Mouse (Mus musculus) hindbrain, embryonic 11.5 days (tissue): ENCODE data around the gene Plekhh3. TPM values are rescaled to one million over a fixed set of nuclear protein-coding genes. Genes with fewer than 3 reads are reported as not detected.

Experiments used
- ATAC-seq: fragments of 200-750 bp; cut with Nextera tagmentation; 2 replicates; pipeline ENCODE4 v1.8.0; 2017; ENCODE audit warnings: mild to moderate bottlenecking, moderate TSS enrichment, moderate library complexity; ENCODE audit not compliant: low FRiP score
- DNase-seq: peaks from one replicate; pipeline ENCODE4 v3.0.0-alpha.2; 2015; ENCODE audit warnings: low spot score
- H3K27ac ChIP-seq: fragments of 300-500 bp; sonication (generic); 2 replicates; pipeline ENCODE4 v1.5.1; 2014; ENCODE audit warnings: mild to moderate bottlenecking, low read depth, low read length
- H3K27me3 ChIP-seq: fragments of 300-500 bp; sonication (generic); 2 replicates; pipeline ENCODE4 v1.6.1; 2014; ENCODE audit warnings: mild to moderate bottlenecking, low read length, moderate library complexity, mixed read lengths; ENCODE audit not compliant: control insufficient read depth, insufficient read depth
- H3K36me3 ChIP-seq: fragments of 300-500 bp; sonication (generic); 2 replicates; pipeline ENCODE4 v1.6.1; 2014; ENCODE audit warnings: mild to moderate bottlenecking, low read length, moderate library complexity, mixed read lengths; ENCODE audit not compliant: control insufficient read depth, insufficient read depth
- H3K4me1 ChIP-seq: fragments of 300-500 bp; sonication (generic); replicated peaks from 2 replicates; pipeline ENCODE4 v1.6.1; 2014; ENCODE audit warnings: low read length, mixed read lengths; ENCODE audit not compliant: control insufficient read depth, insufficient read depth
- H3K4me2 ChIP-seq: fragments of 300-500 bp; sonication (generic); replicated peaks from 2 replicates; pipeline ENCODE4 v1.6.1; 2014; ENCODE audit warnings: mild to moderate bottlenecking, low read depth, low read length
- H3K4me3 ChIP-seq: fragments of 300-500 bp; sonication (generic); 2 replicates; pipeline ENCODE4 v1.5.1; 2014; ENCODE audit warnings: low read depth, low read length
- H3K9ac ChIP-seq: fragments of 300-500 bp; sonication (generic); 2 replicates; pipeline ENCODE4 v1.6.1; 2014; ENCODE audit warnings: low read depth, low read length
- H3K9me3 ChIP-seq: fragments of 300-500 bp; sonication (generic); 2 replicates; pipeline ENCODE4 v1.6.1; 2016; ENCODE audit warnings: low read length; ENCODE audit not compliant: control insufficient read depth
- WGBS: fragments of 180-500 bp; shearing (Covaris S2); extraction: QIAGEN DNeasy Blood & Tissue Kit; methylation state at CpG from one replicate; pipeline ENCODE4 v1.1.7; 2014; 5-methylcytosine and 5-hydroxymethylcytosine counted together
- polyA plus RNA-seq: library from polyadenylated mRNA; unstranded; fragments of >200 nt; fragmentation: Nextera tagmentation; extraction: Ambion mirVana; gene quantifications from 2 replicates; pipeline ENCODE4 v1.2.1, GENCODE M21; 2014

Plekhh3 gene
- polyA plus RNA-seq = 7.7 and 8.2 TPM in 2 replicates

DNA sequence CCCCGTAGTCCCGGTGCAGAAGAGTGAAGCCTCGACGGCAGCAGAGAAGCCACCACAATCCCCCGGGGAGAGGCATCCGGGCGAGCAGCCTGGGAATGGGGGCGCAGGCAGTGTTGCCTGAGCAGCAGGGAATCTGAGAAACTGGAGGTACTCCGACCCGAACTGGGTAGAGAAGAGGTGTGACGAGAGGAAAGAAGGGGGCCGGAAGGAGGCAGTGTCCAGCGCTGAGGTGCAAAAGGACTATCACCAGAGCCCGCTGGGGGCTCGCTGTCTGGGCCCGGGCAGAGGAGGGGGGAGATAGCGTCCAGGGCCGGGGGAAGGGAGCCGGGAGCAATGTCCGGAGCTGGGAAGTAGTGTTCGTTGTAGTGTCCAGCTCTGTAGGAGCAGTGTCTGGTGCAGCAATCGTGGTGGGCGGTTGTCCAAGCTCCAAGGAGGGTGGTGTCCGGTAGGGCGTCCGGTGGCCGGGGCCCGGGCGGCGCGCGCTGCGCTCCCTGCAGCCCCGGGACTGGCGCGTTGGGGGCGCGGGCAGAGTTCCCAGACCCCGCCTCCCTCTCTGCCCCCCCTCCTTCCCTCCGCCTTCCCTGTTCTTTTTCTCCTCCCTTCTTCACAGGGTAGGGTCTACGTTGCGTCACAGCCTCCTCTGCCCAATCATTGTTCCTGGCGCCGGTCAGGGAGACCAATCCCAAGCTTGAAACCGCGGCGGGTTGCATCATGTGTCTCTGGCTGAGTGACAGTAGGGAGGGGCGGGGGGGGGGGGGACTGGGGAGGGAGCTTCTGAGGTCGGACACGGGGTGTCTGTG is at the start of gene Plekhh3:
Gene Plekhh3 (minus strand): TSS at position 541 of the 800 bp plus-strand sequence.
- Histone ChIP-seq H3K4me2 (peak within 1 kb of the TSS; percentile 86), H3K36me3 (no peaks in the 10 kb centered on the region), H3K4me1 (peaks cover 27% of the 10 kb centered on the region; the same call in 1 of the 2 replicates), H3K27ac (peak within 1 kb of the TSS; percentile 65), H3K9ac (peak within 1 kb of the TSS; percentile 66), H3K4me3 (peak within 1 kb of the TSS; percentile 72), H3K9me3 (no peaks in the 10 kb centered on the region), H3K27me3 (peaks cover 75% of the 10 kb centered on the region)
- DNase-seq (peak; percentile 94), ATAC-seq (peak; percentile 96)
- under 1% methylated on average over 49 of the region's 50 CpGs for WGBS

DNA sequence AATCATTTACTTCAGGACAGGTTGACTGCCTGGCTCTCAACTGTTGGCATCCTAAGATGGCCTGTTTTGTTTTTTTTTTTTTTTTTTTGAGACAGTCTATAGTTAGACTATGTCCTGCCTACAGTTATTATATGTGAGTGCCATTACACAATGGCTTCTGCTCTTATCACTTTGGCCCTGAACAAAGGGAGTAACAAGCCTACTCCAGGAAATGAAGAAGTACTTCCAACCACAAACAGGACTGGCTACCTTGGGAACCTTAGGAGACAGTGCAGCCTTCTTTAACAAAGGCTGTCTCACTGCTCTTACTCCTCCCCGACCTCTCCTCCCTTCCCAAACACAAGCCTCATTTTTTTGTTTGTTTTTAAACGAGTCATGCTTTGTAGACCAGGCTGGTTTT is 49.7 kb upstream of the Plekhh3 start:
- H3K4me2 ChIP-seq = no peak overlapping the region
- no peaks in the 10 kb centered on the region for H3K27me3 ChIP-seq
- no peaks in the 10 kb centered on the region for H3K9me3 ChIP-seq
- no peak for ATAC-seq
- no peaks in the 10 kb centered on the region for H3K36me3 ChIP-seq
- H3K4me3 ChIP-seq = no peak overlapping the region
- no peak overlapping the region for H3K27ac ChIP-seq
- no peak for DNase-seq
- H3K4me1 ChIP-seq = no peaks in the 10 kb centered on the region
- no peak overlapping the region for H3K9ac ChIP-seq
- WGBS = 57% methylated on average over 2 of the region's 2 CpGs

DNA sequence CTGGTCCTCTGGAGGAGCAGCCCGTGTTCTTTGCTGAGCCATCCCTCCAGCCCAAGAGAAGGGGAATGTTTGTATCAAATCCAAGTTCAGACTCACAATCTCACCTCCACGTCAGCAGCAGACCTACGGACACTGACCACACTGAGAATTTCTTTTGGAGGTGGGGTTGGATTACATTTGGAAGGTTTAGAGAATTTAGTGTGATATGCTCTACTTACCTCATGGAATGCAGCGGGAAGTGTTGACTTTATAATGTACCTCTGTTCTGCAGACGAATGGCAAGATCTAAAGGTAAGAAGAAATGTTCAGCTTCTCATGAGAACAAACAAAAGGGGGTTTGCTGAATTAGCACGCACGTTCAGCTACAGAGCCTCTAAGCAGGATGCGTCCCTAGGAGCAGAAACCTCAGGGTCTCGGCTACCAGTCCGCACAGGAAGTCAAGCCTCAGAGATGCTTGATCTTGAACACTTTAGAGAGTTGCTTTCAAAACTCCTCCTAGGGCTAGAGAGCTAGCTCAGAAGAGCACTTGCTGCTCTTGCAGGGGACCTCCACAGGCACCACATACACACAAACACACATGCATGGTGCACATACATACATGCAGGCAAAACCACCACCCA is 47.4 kb upstream of the Plekhh3 start:
- Histone ChIP-seq H3K9ac (no peak overlapping the region), H3K4me1 (no peaks in the 10 kb centered on the region), H3K36me3 (no peaks in the 10 kb centered on the region), H3K4me3 (no peak overlapping the region), H3K9me3 (no peaks in the 10 kb centered on the region), H3K27me3 (no peaks in the 10 kb centered on the region), H3K27ac (no peak overlapping the region), H3K4me2 (no peak overlapping the region)
- WGBS = 84% methylated on average over 10 of the region's 10 CpGs
- DNase-seq (no peak), ATAC-seq (no peak)

DNA sequence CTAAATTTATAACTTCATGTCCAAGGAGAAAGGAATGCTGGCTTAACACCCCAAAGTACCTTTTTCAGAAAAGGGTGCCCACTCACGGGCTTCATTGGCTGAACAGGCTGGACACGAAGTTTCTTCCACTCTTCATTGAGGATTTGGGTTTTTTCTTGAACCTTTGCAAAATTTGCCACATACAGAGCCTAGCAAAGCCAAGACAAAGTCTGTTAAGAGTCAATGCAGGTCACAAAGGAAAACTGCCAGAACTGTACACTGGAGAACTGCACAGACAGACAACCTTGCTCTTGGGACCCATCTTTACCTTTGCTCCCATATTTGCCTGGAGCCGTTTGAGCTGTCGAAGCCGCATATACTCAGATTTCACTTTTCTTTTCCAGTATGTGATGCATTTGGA is 45.8 kb upstream of the Plekhh3 start:
- no peaks in the 10 kb centered on the region for H3K27me3 ChIP-seq
- H3K4me1 ChIP-seq = no peaks in the 10 kb centered on the region
- ATAC-seq (no peak), DNase-seq (no peak)
- no peak overlapping the region for H3K9ac ChIP-seq
- no peaks in the 10 kb centered on the region for H3K9me3 ChIP-seq
- no peak overlapping the region for H3K4me3 ChIP-seq
- no peak overlapping the region for H3K4me2 ChIP-seq
- no peaks in the 10 kb centered on the region for H3K36me3 ChIP-seq
- no peak overlapping the region for H3K27ac ChIP-seq
- 90% methylated on average over 5 of the region's 5 CpGs for WGBS

DNA sequence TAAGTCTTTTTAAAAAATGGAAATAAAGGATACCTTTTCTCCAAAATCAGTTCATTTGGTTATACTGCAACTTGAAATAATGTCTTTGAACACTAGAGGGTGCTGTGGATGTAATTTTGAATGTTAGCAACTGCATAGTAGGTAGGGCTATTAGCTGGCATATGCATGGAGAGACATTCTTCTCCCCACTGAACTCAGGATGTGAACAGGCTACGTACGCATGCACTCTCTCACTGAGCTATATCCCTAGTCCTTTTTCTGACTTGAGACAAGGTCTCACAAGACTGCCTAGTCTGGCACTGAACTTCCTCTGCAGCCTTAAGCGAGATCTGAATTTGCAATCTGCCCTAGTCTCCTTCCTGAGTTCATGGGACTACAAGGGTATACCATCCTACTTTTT is 40.8 kb upstream of the Plekhh3 start:
- ATAC-seq = no peak
- Histone ChIP-seq H3K27me3 (no peaks in the 10 kb centered on the region), H3K4me3 (no peak overlapping the region), H3K27ac (no peak overlapping the region), H3K9me3 (no peaks in the 10 kb centered on the region), H3K4me2 (no peak overlapping the region), H3K36me3 (no peaks in the 10 kb centered on the region), H3K4me1 (no peaks in the 10 kb centered on the region), H3K9ac (no peak overlapping the region)
- peak; percentile 82 for DNase-seq
- 50% methylated on average over 3 of the region's 3 CpGs for WGBS

DNA sequence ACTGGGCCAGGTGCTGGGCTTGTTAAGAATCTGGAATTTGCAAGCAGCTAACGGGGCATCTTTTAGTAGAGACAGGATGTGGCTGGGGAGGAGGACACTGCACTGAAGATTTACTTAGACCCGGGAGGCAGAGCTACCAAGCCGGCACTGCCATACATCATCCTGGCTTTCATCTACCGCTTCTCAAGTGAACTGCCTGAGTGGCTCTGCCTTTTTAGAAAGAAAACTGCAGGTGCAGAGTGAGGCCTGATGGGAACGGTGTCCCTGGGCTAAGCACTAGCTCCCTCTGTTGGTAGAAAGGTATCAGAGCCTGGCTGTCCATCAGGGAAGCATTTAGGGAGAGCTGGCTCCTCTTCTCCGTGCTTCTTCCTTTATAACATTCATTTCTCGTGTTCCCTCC is 29.8 kb upstream of the Plekhh3 start:
- no peak overlapping the region for H3K9ac ChIP-seq
- H3K9me3 ChIP-seq = no peaks in the 10 kb centered on the region
- 0 out of 2 replicates have a peak, but pooled peaks cover 2% of the 10 kb centered on the region for H3K36me3 ChIP-seq
- no peak overlapping the region for H3K4me2 ChIP-seq
- no peak for ATAC-seq
- H3K4me1 ChIP-seq = no peaks in the 10 kb centered on the region
- WGBS = 26% methylated on average over 7 of the region's 7 CpGs
- H3K27me3 ChIP-seq = no peaks in the 10 kb centered on the region
- H3K4me3 ChIP-seq = no peak overlapping the region
- no peak overlapping the region for H3K27ac ChIP-seq
- peak; percentile 64 for DNase-seq

DNA sequence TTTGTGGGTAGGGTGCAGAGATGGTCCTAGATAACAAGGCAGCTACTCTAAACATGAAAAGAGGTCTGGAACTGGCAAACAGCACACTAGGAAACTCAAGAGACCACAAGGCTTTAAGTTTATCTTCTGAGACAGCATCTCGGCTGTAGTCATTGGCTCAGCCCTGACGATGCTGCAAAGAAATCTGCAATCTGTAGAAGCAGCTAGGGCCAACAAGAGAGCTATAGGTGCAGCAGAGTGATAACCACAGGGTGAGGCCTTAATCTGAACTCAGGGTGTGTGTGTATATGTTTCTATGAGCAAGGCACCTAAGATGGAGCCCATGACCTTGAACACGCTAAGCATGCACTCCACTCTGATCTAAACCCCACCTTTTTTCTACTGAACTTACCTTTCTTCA is 28.4 kb upstream of the Plekhh3 start:
- Histone ChIP-seq H3K9me3 (no peaks in the 10 kb centered on the region), H3K4me1 (no peaks in the 10 kb centered on the region), H3K4me3 (no peak overlapping the region), H3K27me3 (no peaks in the 10 kb centered on the region), H3K9ac (no peak overlapping the region), H3K4me2 (no peak overlapping the region), H3K27ac (no peak overlapping the region), H3K36me3 (0 out of 2 replicates have a peak, but pooled peaks cover 2% of the 10 kb centered on the region)
- DNase-seq (no peak), ATAC-seq (no peak)
- WGBS = 91% methylated on average over 3 of the region's 3 CpGs

DNA sequence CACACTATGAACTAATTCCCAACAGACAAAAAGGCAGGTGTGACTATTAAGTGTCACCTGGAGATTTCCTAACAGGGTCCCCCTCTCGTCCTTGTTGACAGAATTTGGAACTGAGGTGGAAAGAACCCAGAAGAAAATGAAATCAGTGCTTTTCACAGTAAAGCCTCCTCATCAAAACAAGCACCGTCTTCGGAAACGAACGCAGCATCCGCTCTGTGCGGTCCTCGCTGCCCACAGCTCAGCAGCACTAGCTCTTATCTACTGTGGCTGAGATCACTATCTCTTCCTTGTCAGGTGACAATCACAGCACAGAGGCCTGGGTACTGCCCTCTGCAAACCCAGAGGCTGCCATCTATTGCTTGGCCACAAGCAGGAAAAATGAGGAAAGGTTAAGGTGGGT is 25.0 kb upstream of the Plekhh3 start:
- Histone ChIP-seq H3K4me1 (no peaks in the 10 kb centered on the region; the same call in 1 of the 2 replicates), H3K4me2 (no peak overlapping the region), H3K27me3 (no peaks in the 10 kb centered on the region), H3K9ac (no peak overlapping the region), H3K4me3 (no peak overlapping the region), H3K27ac (no peak overlapping the region), H3K36me3 (0 out of 2 replicates have a peak, but pooled peaks cover 2% of the 10 kb centered on the region), H3K9me3 (no peaks in the 10 kb centered on the region)
- 94% methylated on average over 8 of the region's 8 CpGs for whole genome bisulfite sequencing
- DNase-seq (no peak), ATAC-seq (no peak)
